Comparison of ENCODE assay signal across 8 mouse cellular contexts in the genomic region with DNA sequence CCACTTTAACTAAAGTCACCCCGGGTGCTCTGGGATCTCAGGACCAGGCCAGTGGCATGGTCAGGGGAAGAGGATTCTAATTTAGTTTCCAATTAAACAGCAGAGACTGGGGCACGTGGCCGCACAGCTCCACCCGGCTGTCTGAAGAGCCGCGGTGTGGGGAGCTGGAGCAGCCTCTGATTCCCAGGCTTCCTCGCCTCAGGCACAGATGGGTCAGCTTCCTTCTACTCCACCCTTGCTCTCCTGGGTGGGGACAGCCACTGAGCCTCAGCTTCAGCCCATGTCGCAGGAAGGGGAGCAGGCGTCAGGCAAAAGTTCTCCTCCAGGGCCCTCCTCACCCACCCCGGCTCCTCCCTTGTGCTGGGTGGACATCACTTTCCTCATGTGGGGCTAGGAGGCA. TPM values are rescaled to one million over a fixed set of nuclear protein-coding genes. Genes with fewer than 3 reads are reported as not detected.
DNase-seq lines count a peak whose midpoint lies in the region; ATAC-seq and TF ChIP-seq lines count a peak whose summit lies in the region.

No protein-coding gene starts in this region.

- peak; percentile 23 for DNase-seq in ES-CJ7 (ENCODE audit: low read depth, low spot score)
- DNase-seq in cerebellum, adult 9-10 months, result peak; percentile 62
- DNase-seq in heart, postnatal 10 days, result peak; percentile 42 to 50
- DNase-seq in stomach, postnatal 0 days (ENCODE audit: low spot score), result no peak
- DNase-seq in gastrocnemius, postnatal 36 days, result no peak
- DNase-seq in adrenal gland, adult 8-10 months, result no peak
- no peak for DNase-seq in right cerebral cortex, postnatal 25 days

- ATAC-seq in limb, embryonic 15.5 days (ENCODE audit: insufficient number of reproducible peaks, low FRiP score, low TSS enrichment, low read depth), result no peak
- ATAC-seq in stomach, postnatal 0 days (ENCODE audit: low FRiP score, low TSS enrichment), result peak; percentile 25; the same call in 1 of the 2 replicates

- H3K4me3 ChIP-seq in limb, embryonic 15.5 days, result no peak overlapping the region
- no peak overlapping the region for H3K4me3 ChIP-seq in stomach, postnatal 0 days (ENCODE audit: low read depth, low read length)

- H3K36me3 ChIP-seq in limb, embryonic 15.5 days, result peaks cover 44% of the 10 kb centered on the region
- H3K36me3 ChIP-seq in stomach, postnatal 0 days (ENCODE audit: control insufficient read depth, insufficient read depth, low read length), result peaks cover 22% of the 10 kb centered on the region

- no peak overlapping the region for H3K9ac ChIP-seq in limb, embryonic 15.5 days
- peak overlapping the region; percentile 31; the same call in 1 of the 2 replicates for H3K9ac ChIP-seq in stomach, postnatal 0 days (ENCODE audit: low read length)

- H3K4me1 ChIP-seq in limb, embryonic 15.5 days, result peaks cover 27% of the 10 kb centered on the region
- H3K4me1 ChIP-seq in stomach, postnatal 0 days (replicated peaks; ENCODE audit: control insufficient read depth, insufficient read depth), result no peaks in the 10 kb centered on the region

- no peaks in the 10 kb centered on the region for H3K27me3 ChIP-seq in limb, embryonic 15.5 days
- no peaks in the 10 kb centered on the region for H3K27me3 ChIP-seq in stomach, postnatal 0 days (ENCODE audit: control insufficient read depth, insufficient read depth, low read length)

- H3K4me2 ChIP-seq in limb, embryonic 15.5 days, result peak overlapping the region; percentile 27; the same call in 1 of the 2 replicates
- H3K4me2 ChIP-seq in stomach, postnatal 0 days (replicated peaks; ENCODE audit: low read depth), result no peak overlapping the region

- 16% methylated on average over 10 of the region's 10 CpGs for WGBS in limb, embryonic 15.5 days
- WGBS in stomach, postnatal 0 days, result 21% methylated on average over 10 of the region's 10 CpGs

- H3K27ac ChIP-seq in limb, embryonic 15.5 days, result no peak overlapping the region
- H3K27ac ChIP-seq in stomach, postnatal 0 days (replicated peaks), result no peak overlapping the region; the same call in 1 of the 2 replicates

- no peak for TF ChIP-seq CTCF in stomach, postnatal 0 days (IDR thresholded peaks at IDR 0.05; ENCODE audit: low read depth)

- TF ChIP-seq EP300 in stomach, postnatal 0 days (optimal IDR thresholded peaks at IDR 0.05), result no peak

- no peaks in the 10 kb centered on the region for H3K9me3 ChIP-seq in limb, embryonic 15.5 days
- H3K9me3 ChIP-seq in stomach, postnatal 0 days (ENCODE audit: control insufficient read depth, low read length), result no peaks in the 10 kb centered on the region

- intact Hi-C loops in heart, postnatal 10 days (cut with DNase I), result loop anchor here (2.0 to 5.0 kb wide), 2 partner anchors 100 to 247 kb away; partner anchors contain the start of genes Crtc3 and Unc45a
- intact Hi-C loops in gastrocnemius, postnatal 36 days (cut with DNase I), result no loop called here

RNA-seq across cellular contexts. Expression of gene Blm, which starts 52.8 kb away (rescaled TPM):
- total RNA-seq in heart, postnatal 10 days (2021), result 1 to 10 TPM; 5.6 to 7.5 TPM
- polyA plus RNA-seq in limb, embryonic 15.5 days (2015; fragmentation: Nextera tagmentation; extraction: Ambion mirVana), result 13.5 and 15.8 TPM in 2 replicates
- 3.2 TPM in 2 replicates for polyA plus RNA-seq in stomach, postnatal 0 days (2015; fragmentation: Nextera tagmentation; extraction: Ambion mirVana)
- total RNA-seq in gastrocnemius, postnatal 36 days (2021), result 1 to 10 TPM in 1 of 2 experiments, under 1 TPM in 1; 0.64 to 1.1 TPM
- total RNA-seq in adrenal gland, adult 8-10 months (2022), result 1 to 10 TPM; 1.7 to 8.6 (median 5.1) TPM

Comparison
In these comparisons a context has a peak if more than half of its experiments do, and no peak if none do; other contexts are left out.
1. DNase-seq: peak in ES-CJ7 (single experiment), cerebellum, adult 9-10 months (single experiment) and heart, postnatal 10 days (2 of 2); none in stomach, postnatal 0 days (single experiment), gastrocnemius, postnatal 36 days (0 of 2), adrenal gland, adult 8-10 months (single experiment) and right cerebral cortex, postnatal 25 days (single experiment).